Mouse (Mus musculus) testis, adult 2 months (tissue): ENCODE data around the gene Sertad3.
A peak's percentile ranks its signal among the peaks of the same experiment; 100 is the strongest.

Experiments
- CTCF ChIP-seq: fragments of 200-500 bp; IDR thresholded peaks from 2 replicates; pipeline ENCODE4 v1.5.1; 2012; ENCODE audit warnings: low read depth, mild to moderate bottlenecking, inconsistent platforms, low read length, moderate library complexity; ENCODE audit not compliant: control insufficient read depth, insufficient read depth, insufficient replicate concordance
- POLR2A ChIP-seq: fragments of 200-500 bp; IDR thresholded peaks from 2 replicates; pipeline ENCODE4 v1.6.1; 2012; ENCODE audit warnings: low read depth, mild to moderate bottlenecking, inconsistent platforms, low read length, moderate library complexity; ENCODE audit not compliant: control insufficient read depth

GRCm38 (mm10) chr7:27526039-27526827, 52.7 kb downstream of the Sertad3 start:
- TF ChIP-seq CTCF (peak; percentile 95), POLR2A (no peak)
